Mouse (Mus musculus) brain, embryonic 14.5 days (tissue): Measurements from ENCODE around the gene Rgs12.

Experiments used
- CTCF ChIP-seq: fragments of 200-500 bp; IDR thresholded peaks from 2 replicates; pipeline ENCODE4 v1.5.1; 2012; ENCODE audit warnings: inconsistent platforms, mild to moderate bottlenecking, moderate library complexity, borderline replicate concordance; ENCODE audit not compliant: insufficient read depth, insufficient read length; ENCODE audit errors: extremely low read depth
- POLR2A ChIP-seq: fragments of 200-500 bp; IDR thresholded peaks from 2 replicates; pipeline ENCODE4 v1.6.1; 2012; ENCODE audit warnings: mild to moderate bottlenecking, inconsistent platforms, borderline replicate concordance; ENCODE audit not compliant: poor library complexity, insufficient read depth, insufficient read length, severe bottlenecking; ENCODE audit errors: extremely low read depth

DNA sequence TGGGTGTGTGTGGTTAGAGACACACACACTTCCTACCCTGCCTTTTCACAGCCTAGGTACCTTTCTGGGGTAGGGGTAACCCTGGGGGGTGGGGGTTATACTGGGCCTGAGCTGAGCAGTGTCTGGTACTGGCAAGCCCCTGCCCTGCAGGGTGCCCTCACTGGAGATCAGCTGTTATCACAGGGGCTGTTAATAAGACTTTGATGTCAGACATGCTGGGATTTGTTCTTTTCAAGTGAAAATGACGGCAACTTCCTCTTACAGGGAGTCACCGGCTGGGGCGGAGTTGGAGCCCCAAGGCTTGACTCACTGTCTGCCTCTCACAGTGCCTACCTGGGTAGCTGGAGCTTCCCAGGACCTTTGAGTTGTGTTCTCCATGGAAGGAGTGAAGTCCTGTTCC is 49.5 kb downstream of the Rgs12 start:
- TF ChIP-seq POLR2A, result no peak
- TF ChIP-seq CTCF, result no peak
